Mouse (Mus musculus) lung, postnatal 0 days (tissue): Measurements from ENCODE around the gene Tspan18.

Source experiments
- CTCF ChIP-seq: IDR thresholded peaks from 2 replicates; pipeline ENCODE4 v1.5.1; 2016; ENCODE audit warnings: antibody characterized with exemption, mild to moderate bottlenecking
- EP300 ChIP-seq: IDR thresholded peaks from 2 replicates; pipeline ENCODE4 v1.6.1; 2016; ENCODE audit warnings: antibody characterized with exemption, mild to moderate bottlenecking, control low read depth

DNA sequence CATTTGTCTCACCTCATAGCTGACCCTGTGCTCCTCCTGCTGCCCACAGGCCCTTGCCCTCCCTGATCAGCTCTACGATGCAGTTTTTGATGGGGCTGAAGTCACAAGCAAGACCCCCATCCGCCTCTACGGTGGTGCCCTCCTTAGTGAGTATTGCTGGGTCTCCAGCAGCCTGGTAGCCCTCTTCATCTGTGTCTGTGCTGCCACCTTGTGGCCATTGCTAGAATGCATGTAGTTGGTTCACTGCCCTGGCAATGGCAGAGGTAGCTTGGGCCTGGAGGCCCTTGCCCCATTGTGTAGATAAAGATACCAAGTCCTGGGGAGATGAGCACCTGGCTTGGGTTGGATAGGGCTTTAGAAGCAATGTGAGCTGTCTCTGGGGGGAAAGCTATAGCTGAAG, 135.5 kb downstream of the Tspan18 start:
- TF ChIP-seq CTCF (peak; percentile 96), EP300 (no peak)
